Mouse (Mus musculus) hindbrain, embryonic 13.5 days (tissue): Measurements from ENCODE around the gene Mettl23. TPM values are rescaled to one million over a fixed set of nuclear protein-coding genes. Genes with fewer than 3 reads are reported as not detected.

Experiments used
- polyA plus RNA-seq: library from polyadenylated mRNA; unstranded; fragments of >200 nt; fragmentation: Nextera tagmentation; extraction: Ambion mirVana; gene quantifications from 2 replicates; pipeline ENCODE4 v1.2.1, GENCODE M21; 2015

Gene Mettl23
- polyA plus RNA-seq, 1 experiment from 2014 or later: 79.3 TPM

Other genes starting within 250 kb of the Mettl23 start
- gene Rhbdf2, start 216.3 kb upstream of the Mettl23 start, polyA plus RNA-seq: 1.8 and 2.1 TPM in 2 replicates
- 1.2 and 1.4 TPM in 2 replicates for gene Prcd, start 189.7 kb upstream of the Mettl23 start, polyA plus RNA-seq
- 16.4 and 18.1 TPM in 2 replicates for gene Cygb, start 189.0 kb upstream of the Mettl23 start, polyA plus RNA-seq
- gene St6galnac1, start 67.8 kb upstream of the Mettl23 start, polyA plus RNA-seq: not detected in 2 replicates
- 62.6 and 67.2 TPM in 2 replicates for gene Mxra7, start 15.2 kb upstream of the Mettl23 start, polyA plus RNA-seq
- 70.4 and 74.7 TPM in 2 replicates for gene Jmjd6, start 171 bp downstream of the Mettl23 start, polyA plus RNA-seq
- gene Mfsd11, start 9.2 kb downstream of the Mettl23 start, polyA plus RNA-seq: 48.0 and 53.9 TPM in 2 replicates
- gene Srsf2, start 9.8 kb downstream of the Mettl23 start, polyA plus RNA-seq: 588 and 607 TPM in 2 replicates
- 22.8 and 24.5 TPM in 2 replicates for gene Mgat5b, start 75.6 kb downstream of the Mettl23 start, polyA plus RNA-seq